8 mouse cellular contexts compared by ENCODE assay signal in the genomic region with DNA sequence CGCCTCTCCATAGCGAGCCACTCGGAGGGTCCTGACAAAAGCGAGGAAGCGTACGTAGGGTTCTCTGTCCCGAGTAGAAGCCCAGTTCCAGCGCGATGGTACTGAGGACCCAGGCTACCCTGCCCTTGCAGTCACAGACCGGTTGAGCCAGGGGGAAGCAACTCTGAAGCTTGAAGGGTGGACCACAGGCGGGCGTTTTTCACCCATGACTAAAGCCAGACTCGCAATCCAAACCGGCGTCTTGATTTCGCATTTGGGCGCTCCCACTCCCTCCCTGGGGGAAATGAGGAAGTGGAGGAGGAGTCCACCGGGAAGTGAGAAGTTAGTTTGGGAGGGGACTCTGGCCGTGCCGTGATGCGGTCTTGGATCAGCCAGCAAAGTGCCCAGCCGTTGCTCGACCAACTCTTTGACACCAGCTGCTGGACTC. TPM values are rescaled to one million over a fixed set of nuclear protein-coding genes. Genes with fewer than 3 reads are reported as not detected.
A peak's percentile ranks its signal among the peaks of the same experiment; 100 is the strongest.
DNase-seq lines count a peak whose midpoint lies in the region; ATAC-seq lines count a peak whose summit lies in the region.

No protein-coding gene starts in this region.

- 0 out of 2 replicates have a peak, but pooled peaks have one; percentile 1 for ATAC-seq in erythroid progenitor cell, adult 5-6 weeks (replicated peaks; ENCODE audit: low FRiP score, poor library complexity, severe bottlenecking)

- intact Hi-C loops in heart, postnatal 10 days (cut with DNase I): no loop called here

- H3K4me3 ChIP-seq in megakaryocyte, embryonic 14.5 days (replicated peaks): peak overlapping the region; percentile 96

- H3K4me1 ChIP-seq in megakaryocyte, embryonic 14.5 days: peaks cover 61% of the 10 kb centered on the region

- no peaks in the 10 kb centered on the region for H3K27me3 ChIP-seq in megakaryocyte, embryonic 14.5 days (replicated peaks)

- peak; percentile 70 for DNase-seq in urinary bladder, postnatal 14 days (ENCODE audit: low spot score)
- no peak for DNase-seq in urinary bladder, postnatal 10 days (ENCODE audit: low spot score)
- DNase-seq in heart, postnatal 10 days: peak; percentile 86 to 87
- DNase-seq in kidney, postnatal 36 days: peak; percentile 72
- peak; percentile 73 for DNase-seq in yolk sac, embryonic 10.5 days (ENCODE audit: low spot score)
- DNase-seq in thymus, postnatal 0 days (ENCODE audit: low spot score): no peak

- H3K9me3 ChIP-seq in megakaryocyte, embryonic 14.5 days: no peaks in the 10 kb centered on the region

- peaks cover 37% of the 10 kb centered on the region for H3K36me3 ChIP-seq in megakaryocyte, embryonic 14.5 days (replicated peaks; ENCODE audit: low read length)

RNA-seq across cellular contexts. Expression of gene Rassf1, which starts 3.7 kb away (rescaled TPM):
- total RNA-seq in erythroid progenitor cell, adult 5-6 weeks (2015; ENCODE audit: low replicate concordance): 24.5 and 35.2 TPM in 2 replicates
- total RNA-seq in erythroid progenitor cell, adult 5-6 weeks (2017; ENCODE audit: low replicate concordance): 31.4 and 31.7 TPM in 2 replicates
- 10 to 100 TPM; 28.8 to 32.0 TPM for total RNA-seq in heart, postnatal 10 days (2021)
- polyA plus RNA-seq in megakaryocyte, embryonic 14.5 days (2012; ENCODE audit: insufficient read depth, low replicate concordance): 10.3 and 12.6 TPM in 2 replicates
- polyA plus RNA-seq in thymus, postnatal 0 days (2015; fragmentation: Nextera tagmentation; extraction: Ambion mirVana): 52.1 and 56.2 TPM in 2 replicates

RNA-seq across cellular contexts. Expression of gene Zmynd10, which starts 7.9 kb away (rescaled TPM):
- total RNA-seq in erythroid progenitor cell, adult 5-6 weeks (2015; ENCODE audit: low replicate concordance): not detected in 2 replicates
- total RNA-seq in erythroid progenitor cell, adult 5-6 weeks (2017; ENCODE audit: low replicate concordance): not detected in 2 replicates
- not detected for total RNA-seq in heart, postnatal 10 days (2021)
- polyA plus RNA-seq in megakaryocyte, embryonic 14.5 days (2012; ENCODE audit: insufficient read depth, low replicate concordance): 0.68 TPM in 1 of 2 replicates, not detected in the other
- 0.89 and 1.5 TPM in 2 replicates for polyA plus RNA-seq in thymus, postnatal 0 days (2015; fragmentation: Nextera tagmentation; extraction: Ambion mirVana)

RNA-seq across cellular contexts. Expression of gene Tusc2, which starts 8.0 kb away (rescaled TPM):
- total RNA-seq in erythroid progenitor cell, adult 5-6 weeks (2015; ENCODE audit: low replicate concordance): 9.6 and 16.9 TPM in 2 replicates
- total RNA-seq in erythroid progenitor cell, adult 5-6 weeks (2017; ENCODE audit: low replicate concordance): 8.9 and 19.1 TPM in 2 replicates
- 10 to 100 TPM; 25.7 to 26.8 TPM for total RNA-seq in heart, postnatal 10 days (2021)
- polyA plus RNA-seq in megakaryocyte, embryonic 14.5 days (2012; ENCODE audit: insufficient read depth, low replicate concordance): 23.3 and 103 TPM in 2 replicates
- 56.7 and 57.8 TPM in 2 replicates for polyA plus RNA-seq in thymus, postnatal 0 days (2015; fragmentation: Nextera tagmentation; extraction: Ambion mirVana)

RNA-seq across cellular contexts. Expression of gene Hyal2, which starts 12.7 kb away (rescaled TPM):
- total RNA-seq in erythroid progenitor cell, adult 5-6 weeks (2015; ENCODE audit: low replicate concordance): 2.5 and 6.5 TPM in 2 replicates
- total RNA-seq in erythroid progenitor cell, adult 5-6 weeks (2017; ENCODE audit: low replicate concordance): 0.30 and 4.5 TPM in 2 replicates
- 10 to 100 TPM; 47.0 to 56.0 TPM for total RNA-seq in heart, postnatal 10 days (2021)
- 10.8 and 11.8 TPM in 2 replicates for polyA plus RNA-seq in megakaryocyte, embryonic 14.5 days (2012; ENCODE audit: insufficient read depth, low replicate concordance)
- polyA plus RNA-seq in thymus, postnatal 0 days (2015; fragmentation: Nextera tagmentation; extraction: Ambion mirVana): 31.0 and 31.3 TPM in 2 replicates

RNA-seq across cellular contexts. Expression of gene Nprl2, which starts 13.0 kb away (rescaled TPM):
- total RNA-seq in erythroid progenitor cell, adult 5-6 weeks (2015; ENCODE audit: low replicate concordance): 1.4 and 31.4 TPM in 2 replicates
- 1.1 and 1.2 TPM in 2 replicates for total RNA-seq in erythroid progenitor cell, adult 5-6 weeks (2017; ENCODE audit: low replicate concordance)
- 10 to 100 TPM; 12.9 to 16.7 TPM for total RNA-seq in heart, postnatal 10 days (2021)
- polyA plus RNA-seq in megakaryocyte, embryonic 14.5 days (2012; ENCODE audit: insufficient read depth, low replicate concordance): 0.37 TPM in 1 of 2 replicates, not detected in the other
- 47.2 and 48.4 TPM in 2 replicates for polyA plus RNA-seq in thymus, postnatal 0 days (2015; fragmentation: Nextera tagmentation; extraction: Ambion mirVana)

Comparison
In these comparisons a context has a peak if more than half of its experiments do, and no peak if none do; other contexts are left out.
1. DNase-seq: peak in urinary bladder, postnatal 14 days (single experiment), heart, postnatal 10 days (2 of 2), kidney, postnatal 36 days (2 of 2) and yolk sac, embryonic 10.5 days (single experiment); none in urinary bladder, postnatal 10 days (single experiment) and thymus, postnatal 0 days (single experiment).